Mouse (Mus musculus): ENCODE measurements around the gene Npy5r. TPM values are rescaled to one million over a fixed set of nuclear protein-coding genes. Genes with fewer than 3 reads are reported as not detected.
A peak's percentile ranks its signal among the peaks of the same experiment; 100 is the strongest.

Gene Npy5r
- not detected for total RNA-seq (2021)
- long read RNA-seq, experiment 1: 0 reads
- long read RNA-seq, experiment 2: 0 reads

DNA sequence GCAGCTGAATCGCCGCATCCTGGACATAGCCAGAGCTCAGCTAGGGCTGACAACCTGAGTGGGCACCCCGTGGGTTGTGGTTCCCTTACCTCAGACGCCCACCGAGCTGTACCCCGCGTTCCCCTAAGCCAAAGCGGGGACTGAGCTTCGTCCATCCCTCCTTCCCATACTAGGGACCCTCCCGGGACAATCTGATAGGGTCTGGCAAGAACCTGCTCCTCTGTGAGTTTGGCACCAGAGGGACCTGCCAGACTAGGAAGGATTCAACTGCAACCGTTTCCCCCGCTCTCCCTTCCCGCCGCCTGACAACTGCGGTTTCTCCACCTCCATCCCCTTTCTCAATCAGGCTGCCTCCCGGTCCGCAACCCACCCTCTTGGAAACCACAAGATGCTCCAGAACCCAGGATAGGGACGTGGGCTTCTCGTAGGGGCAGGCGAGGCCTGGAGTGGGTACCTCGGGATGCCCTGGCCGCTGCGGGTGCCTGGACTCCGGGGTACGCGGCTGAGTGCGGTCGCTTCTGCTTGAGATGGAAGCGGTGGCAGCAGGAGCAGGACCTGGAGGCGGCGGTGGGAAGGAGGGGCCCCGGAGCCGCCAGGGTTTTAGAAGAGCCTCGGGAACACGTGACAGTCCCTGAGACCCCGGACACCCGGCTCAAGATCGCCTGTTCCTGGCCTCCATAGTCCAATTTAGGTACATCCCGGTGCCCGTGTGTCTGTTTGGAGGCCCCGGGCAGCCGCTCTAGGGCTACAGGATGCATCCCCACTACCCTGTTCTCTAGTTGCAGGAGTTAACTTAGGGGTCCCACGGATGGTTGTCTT, at the start of gene Npy5r:
Npy5r (minus strand) TSS at position 618 of the 819 bp plus-strand sequence.
- DNase-seq: no peak
- intact Hi-C loops (cut with DNase I): no loop called here

DNA sequence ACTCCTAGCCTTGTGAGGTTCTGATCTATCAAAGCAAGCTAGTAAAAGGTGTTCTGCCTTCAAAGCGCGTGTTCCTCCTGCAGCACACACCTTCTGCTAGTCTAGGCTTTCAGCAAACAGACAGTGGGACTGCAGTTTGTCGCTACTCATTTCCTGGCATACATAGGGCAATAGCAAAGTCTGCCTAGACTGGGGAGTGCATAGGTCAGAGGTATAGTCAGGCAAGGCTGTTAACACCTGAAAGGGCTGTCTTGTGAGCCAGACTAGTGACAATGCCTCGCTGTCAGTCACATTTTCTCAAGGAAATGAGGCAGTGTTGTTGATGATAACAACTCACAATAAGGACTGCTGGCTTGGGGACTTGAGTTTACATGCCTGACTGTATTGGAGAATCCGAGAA, 44.0 kb upstream of the Npy5r start:
- intact Hi-C loops (cut with DNase I): no loop called here
- no peak for DNase-seq

DNA sequence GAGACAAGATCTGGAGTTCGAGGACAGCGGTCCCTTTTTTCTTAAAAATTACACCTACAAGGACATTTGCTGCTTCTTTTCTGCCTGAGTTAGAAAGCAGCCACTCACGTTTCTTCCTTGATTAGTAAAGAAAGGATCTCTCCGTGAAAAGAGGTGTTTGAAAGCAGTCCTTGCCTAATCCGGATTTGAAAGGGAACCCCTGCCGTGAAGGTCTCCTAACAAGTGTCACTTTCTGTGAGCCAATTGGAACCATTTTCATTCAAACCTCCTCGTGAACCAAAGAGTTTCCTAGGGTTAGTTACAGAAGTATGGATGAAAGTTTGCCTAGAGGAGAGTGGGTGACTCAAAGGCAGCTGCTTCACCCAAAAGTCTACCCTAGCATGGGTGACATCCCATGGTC, 41.5 kb upstream of the Npy5r start:
- no peak for DNase-seq
- intact Hi-C loops (cut with DNase I): no loop called here

DNA sequence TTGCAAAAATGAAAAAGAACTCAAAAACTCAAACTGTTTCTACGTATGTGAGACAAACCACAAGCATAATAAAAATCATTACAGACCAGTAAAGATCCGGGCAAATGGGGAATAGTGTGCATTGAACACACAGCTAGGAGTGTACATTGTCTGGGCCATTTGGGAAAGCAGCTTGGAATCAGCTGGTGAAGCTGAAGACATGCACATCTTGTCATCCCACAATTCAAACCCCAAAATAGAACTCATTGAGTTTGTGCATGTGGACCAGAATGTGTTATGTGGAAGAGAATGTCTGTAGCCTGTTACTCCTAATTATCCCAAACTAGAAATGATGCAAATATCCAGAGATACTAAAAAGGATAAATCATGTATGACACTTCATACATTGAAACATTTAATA, 34.9 kb upstream of the Npy5r start:
- no peak for DNase-seq
- intact Hi-C loops (cut with DNase I): no loop called here

DNA sequence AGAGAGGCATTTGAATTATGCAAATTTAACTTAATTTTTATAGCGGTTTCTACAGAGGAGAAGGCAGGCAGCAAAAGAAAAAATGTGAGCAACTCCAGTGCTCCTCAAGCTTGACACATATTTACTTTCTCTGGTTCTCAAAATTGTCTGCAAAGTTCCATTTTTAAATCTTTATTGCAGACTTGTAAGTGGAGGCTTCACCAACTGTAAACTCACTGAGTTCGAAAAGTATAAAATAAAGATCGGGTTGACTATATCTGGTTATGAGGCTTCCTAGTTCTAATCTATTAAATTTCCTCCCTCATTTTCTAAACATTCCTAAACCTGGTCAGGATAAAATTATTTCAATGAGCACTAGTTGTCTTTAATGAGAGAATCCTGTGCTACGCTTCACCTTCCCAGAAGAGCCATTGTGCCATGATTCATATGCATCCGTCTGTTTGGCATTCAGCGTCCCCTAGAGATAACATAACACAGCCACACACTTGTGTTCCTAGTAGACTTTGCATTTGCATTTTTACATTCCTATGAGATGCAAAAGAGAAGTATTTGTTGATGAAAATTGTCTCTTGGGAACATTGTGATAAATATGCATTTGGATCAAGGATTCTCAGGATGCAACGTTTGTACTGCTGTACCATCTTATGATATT, 26.5 kb upstream of the Npy5r start:
- intact Hi-C loops (cut with DNase I): no loop called here
- DNase-seq: no peak

DNA sequence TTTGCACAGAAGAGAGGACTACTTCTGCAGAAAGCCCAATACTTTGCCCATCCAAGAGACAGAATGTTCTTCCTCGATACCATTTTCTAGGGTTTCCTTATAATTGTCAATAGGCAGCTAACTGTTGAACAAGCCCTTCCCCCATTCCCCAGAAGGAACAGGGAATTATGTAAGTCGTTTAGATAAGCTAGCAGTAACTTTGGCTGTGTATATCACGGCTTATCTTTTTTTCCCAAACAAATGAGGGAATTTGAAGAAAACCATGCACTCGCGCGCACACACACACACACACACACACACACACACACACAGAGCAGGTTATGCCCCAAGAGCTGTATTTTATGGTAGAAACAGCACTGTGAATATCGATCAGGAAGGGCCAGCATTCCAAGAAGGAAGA, 10.9 kb upstream of the Npy5r start:
- DNase-seq: no peak
- intact Hi-C loops (cut with DNase I): loop anchor here (10.0 kb wide), 1 partner anchor 316 kb away; no protein-coding TSS in a partner anchor

DNA sequence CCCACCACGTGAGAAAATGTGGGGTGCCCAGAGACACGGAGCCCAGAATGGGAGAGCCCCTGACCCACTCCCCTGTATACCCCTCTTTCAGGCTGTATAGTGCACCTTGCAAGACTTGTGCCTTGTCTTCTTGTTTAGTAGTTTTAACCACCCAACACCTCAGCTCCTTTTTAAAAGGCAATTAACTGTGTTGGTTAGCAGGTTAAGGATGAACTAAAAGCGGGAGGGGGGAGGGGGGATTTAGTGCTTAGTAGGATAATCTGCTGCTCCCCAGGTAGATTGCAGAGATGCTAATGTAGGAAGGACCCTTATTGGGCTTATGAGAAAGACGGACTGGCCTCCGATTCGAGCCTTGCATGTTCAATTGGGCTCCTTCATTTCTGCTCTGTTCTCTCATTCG, 10.1 kb upstream of the Npy5r start:
- DNase-seq: no peak
- intact Hi-C loops (cut with DNase I): loop anchor here (10.0 kb wide), 1 partner anchor 317 kb away; no protein-coding TSS in a partner anchor

DNA sequence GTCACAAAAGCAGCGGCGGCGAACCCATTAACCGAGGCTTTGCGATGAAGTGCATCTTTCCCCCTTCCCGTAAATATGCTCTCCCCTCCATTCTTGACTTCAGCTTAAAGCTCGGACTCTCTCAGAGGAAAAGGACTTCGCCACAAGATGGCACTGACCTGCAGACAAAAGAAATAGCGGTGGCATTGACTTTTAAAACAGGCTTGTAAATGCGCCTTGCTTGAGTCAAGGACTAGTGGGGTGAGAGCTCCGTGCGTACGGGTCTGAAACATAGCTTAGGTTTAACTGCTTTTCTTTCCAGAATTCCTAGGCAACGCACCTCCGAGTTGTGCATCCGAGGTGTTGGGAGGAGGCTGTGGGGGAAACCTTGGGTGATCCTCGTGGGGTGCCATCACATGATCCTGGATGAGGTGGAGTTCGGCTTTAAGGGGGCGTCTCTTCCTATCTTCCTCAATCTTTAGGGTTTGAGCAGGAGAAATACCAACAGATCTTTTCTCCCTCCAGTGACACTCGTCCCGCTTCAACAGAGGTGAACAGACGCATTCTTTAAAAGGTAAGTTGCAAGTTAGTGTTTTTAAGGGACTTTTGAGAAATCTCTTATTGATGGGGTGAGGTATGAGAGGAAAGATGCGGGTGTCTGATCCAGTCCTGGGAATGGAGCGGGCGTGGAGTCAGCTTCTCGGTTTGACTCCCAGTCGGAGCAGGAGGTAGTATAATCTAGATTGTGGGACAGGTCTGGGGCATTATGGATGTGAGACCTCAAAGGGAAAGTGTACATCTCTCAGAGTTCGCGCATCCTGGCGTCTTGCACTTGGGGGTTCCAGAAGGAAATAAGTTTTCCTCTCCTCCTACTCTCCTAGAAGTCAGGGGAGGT, 9.3 kb upstream of the Npy5r start, which contains the start of gene Npy1r:
Npy1r (plus strand) TSS at position 223 of the 874 bp plus-strand sequence.
- DNase-seq: peak; percentile 20 to 43
- intact Hi-C loops (cut with DNase I): loop anchor here (1.0 to 10.0 kb wide), 3 partner anchors 217 to 710 kb away; no protein-coding TSS in a partner anchor

DNA sequence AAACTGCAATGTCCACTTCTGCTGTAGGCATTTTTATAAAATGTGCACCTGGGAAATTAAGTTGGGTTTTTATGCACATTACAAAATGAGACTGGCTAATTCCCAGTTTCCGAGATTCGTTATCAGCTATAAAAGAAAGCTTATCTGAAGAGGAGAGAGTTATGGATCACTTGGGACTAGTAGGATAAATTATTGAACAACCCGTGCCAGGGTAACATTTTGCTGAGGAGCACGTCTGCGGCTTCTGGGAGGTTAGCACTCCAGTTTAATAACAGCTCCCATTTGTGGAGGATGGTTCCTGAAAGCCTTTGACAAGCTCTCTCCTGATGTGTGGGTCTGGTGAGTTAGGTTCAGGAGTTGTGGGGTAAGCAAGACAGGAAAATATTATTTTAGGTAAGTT, 2.5 kb upstream of the Npy5r start:
- DNase-seq: no peak
- intact Hi-C loops (cut with DNase I): loop anchor here (10.0 kb wide), 1 partner anchor 324 kb away; no protein-coding TSS in a partner anchor

DNA sequence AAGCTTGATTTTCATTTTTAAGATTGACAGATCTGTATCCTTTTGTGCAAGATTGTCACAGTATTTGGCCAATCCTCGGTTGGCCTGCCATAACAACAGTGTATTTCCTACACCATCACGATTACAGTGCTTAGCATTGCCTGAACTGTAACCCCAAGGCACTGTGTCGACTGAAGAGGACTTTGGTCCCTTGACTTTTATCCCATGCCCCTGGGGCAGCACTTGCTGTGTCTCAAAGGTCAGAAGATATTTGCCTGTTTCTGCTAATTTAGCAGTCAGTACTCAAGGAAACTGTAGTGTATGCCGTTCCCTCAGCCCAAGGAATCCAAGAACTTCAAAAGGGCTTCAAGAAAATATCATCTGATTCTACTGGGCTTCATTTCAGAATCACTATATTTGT, 871 bp upstream of the Npy5r start:
- no peak for DNase-seq
- intact Hi-C loops (cut with DNase I): no loop called here

DNA sequence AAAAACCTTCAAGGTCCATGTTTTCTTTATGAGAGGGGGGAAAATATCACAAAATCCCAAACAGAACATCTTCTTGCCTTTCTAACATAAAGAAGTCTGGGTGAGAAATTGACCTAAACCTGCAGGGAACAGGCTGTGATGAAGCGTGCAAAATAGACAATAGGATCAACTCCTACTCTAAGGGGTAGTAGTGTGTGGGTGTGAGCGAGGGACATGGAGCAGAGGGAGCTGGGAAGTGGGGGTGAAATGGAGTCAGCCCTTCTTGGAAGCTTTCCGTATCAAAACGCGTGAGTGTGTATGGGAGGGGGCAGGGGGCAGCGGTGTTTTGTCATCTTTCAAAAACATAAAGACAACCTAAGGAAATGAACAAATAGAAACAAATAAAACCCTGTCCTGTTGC, 467 bp upstream of the Npy5r start:
- intact Hi-C loops (cut with DNase I): no loop called here

DNA sequence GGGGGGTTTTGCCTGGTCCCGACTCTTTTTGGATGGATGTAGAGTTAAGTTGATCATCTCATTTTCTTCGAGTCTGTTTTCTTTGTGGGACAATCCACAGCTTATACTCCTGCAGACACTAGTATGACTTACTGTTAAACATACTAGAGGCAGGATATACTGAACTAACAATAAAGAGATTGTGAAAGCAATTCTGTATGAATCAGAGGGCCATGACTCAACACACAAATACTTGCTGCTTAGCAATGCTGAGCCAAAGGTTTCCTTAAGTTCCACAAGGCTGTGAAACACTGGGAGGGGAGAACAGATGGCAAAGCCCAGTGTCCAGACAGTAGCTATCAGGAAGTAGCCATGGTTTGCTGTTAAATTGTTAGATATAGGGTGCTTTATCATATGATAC, 6.7 kb downstream of the Npy5r start:
- DNase-seq: no peak
- intact Hi-C loops (cut with DNase I): no loop called here

More for the DNA sequence above, 467 bp upstream of the Npy5r start:
- no peak for DNase-seq

DNA sequence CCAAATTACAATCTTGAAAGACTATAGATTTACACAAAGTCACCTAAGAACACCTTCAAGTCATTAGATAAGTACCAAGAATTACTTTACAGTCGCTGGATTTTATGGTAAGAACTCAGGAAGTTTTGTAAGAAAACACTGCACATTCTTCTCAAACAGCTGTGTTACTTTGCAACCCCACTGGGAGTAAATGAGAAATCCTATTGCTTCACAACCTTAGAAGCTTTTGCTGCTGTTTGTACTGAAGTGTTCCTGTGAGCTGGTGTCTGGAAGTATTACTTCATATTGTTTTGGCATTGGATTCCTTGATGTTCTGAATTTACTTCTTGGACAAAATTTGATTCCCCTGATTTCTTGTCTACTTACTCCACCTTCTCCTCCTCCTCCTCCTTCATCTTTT, 57.2 kb downstream of the Npy5r start:
- intact Hi-C loops (cut with DNase I): no loop called here
- no peak for DNase-seq

Other genes with a start within 250 kb of the Npy5r start
- 1 to 10 TPM; 3.8 to 4.0 TPM for gene Tma16, start 201.6 kb downstream of the Npy5r start, total RNA-seq (2021)
- not detected for gene Tktl2, start 176.4 kb downstream of the Npy5r start, total RNA-seq (2021)
- 1 to 10 TPM; 1.2 to 1.4 TPM for gene Npy1r, start 9.1 kb upstream of the Npy5r start, total RNA-seq (2021)
- 1 to 10 TPM; 5.5 to 5.9 TPM for gene Naf1, start 172.1 kb upstream of the Npy5r start, total RNA-seq (2021)

Measured in heart, postnatal 14 days (tissue).